Mouse (Mus musculus): ENCODE data around the gene Ilf3. TPM values are rescaled to one million over a fixed set of nuclear protein-coding genes. Genes with fewer than 3 reads are reported as not detected.

Gene Ilf3
- polyA plus RNA-seq, 1 experiment, result 44.2 TPM

DNA sequence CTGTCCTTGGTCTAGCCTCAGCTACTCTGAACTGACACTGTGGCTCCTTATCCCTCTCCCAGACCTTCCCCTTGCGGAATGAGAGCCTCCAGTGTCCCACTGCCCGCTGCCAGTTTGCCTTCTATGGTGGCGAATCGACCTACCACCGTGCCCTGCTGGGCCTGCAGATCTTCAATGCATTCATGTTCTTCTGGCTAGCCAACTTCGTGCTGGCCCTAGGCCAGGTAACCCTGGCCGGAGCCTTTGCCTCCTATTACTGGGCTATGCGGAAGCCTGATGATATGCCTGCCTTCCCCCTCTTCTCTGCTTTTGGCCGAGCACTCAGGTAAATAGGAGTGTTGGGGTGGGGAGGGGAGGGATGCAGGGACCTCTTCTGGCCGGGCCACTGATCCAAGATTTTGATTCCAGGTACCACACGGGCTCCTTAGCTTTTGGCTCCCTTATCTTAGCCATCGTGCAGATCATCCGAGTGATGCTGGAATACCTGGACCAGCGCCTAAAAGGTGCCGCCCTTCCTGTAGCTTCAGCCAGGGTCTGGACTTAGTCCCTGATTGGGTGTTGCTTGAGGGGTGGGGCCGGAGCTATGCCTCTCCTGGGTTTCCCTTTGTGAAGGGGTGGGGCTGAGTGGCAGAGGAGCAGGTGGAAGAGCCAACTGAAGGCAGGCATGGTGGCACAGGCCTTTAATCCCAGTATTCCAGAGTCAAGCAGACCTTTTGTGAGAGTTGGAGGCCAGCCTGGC is 20.9 kb upstream of the Ilf3 start:
- no peak for DNase-seq (ENCODE audit: low read depth)

DNA sequence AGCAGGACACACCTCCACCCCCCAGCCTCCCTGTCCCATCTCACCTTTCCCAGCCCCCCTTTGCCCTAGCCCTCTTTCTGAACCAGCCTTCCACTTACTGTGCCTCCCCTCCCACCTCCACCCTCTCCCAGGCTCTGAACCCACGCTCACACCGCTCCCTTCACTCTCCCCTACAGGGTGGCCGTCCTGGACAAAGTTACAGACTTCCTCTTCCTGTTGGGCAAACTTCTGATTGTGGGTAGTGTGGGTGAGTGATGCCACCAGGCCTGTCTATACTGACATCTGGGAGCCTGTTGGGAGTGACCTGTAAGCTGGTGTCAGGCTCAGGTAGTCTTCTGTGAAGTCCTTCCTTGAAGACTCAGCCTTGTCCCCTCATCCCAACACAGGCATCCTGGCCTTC is 19.5 kb upstream of the Ilf3 start:
- no peak for DNase-seq (ENCODE audit: low read depth)

DNA sequence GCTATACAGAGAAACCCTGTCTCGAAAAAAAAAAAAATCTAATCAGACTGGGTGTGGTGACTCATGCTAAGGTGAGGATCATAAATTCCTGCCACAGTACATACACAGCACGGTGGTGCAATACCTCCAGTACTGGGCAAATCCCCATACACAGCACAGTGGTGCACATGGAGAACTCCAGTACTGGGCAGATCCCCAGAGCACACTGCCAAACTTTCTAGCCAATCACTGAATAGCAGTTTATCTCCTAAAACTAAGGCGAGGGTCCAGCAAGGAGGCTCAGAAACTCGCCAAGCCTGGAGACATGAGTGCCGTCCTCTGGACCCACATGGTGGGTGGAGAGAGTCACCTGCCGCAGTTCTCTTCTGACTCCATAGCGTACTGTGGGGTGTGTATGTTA is 16.5 kb upstream of the Ilf3 start:
- DNase-seq (ENCODE audit: low read depth), result no peak

DNA sequence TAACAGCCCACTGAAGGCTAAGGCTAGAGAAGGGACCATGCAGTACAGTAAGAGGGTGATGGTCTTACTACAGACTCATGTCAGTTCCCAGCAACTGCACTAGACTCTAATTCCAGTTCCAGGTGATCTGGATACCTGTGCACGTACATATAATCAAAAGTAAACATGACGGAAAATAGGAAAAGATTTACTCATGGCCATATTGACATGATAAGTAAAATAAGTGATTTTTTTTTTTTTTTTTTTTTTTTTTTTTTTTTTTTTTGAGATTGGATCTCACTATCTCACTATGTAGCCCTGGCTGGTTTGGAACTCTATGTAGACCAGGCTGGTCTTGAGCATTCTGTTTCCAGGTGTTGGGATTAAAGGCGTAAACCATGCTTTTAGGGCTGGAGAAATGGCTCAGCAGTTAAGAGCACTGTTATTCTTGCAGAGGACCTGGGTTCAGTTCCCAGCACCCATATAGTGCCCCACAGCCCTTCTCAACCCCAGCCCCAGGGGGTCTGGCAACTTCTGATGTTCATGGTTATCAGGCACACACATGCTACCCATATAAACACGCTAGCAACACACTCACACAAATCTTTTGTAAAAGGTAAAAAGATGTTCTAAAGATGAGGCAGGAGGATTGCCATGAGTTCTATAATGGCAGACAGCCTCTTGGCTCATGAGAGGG is 15.8 kb upstream of the Ilf3 start:
- DNase-seq (ENCODE audit: low read depth), result no peak

DNA sequence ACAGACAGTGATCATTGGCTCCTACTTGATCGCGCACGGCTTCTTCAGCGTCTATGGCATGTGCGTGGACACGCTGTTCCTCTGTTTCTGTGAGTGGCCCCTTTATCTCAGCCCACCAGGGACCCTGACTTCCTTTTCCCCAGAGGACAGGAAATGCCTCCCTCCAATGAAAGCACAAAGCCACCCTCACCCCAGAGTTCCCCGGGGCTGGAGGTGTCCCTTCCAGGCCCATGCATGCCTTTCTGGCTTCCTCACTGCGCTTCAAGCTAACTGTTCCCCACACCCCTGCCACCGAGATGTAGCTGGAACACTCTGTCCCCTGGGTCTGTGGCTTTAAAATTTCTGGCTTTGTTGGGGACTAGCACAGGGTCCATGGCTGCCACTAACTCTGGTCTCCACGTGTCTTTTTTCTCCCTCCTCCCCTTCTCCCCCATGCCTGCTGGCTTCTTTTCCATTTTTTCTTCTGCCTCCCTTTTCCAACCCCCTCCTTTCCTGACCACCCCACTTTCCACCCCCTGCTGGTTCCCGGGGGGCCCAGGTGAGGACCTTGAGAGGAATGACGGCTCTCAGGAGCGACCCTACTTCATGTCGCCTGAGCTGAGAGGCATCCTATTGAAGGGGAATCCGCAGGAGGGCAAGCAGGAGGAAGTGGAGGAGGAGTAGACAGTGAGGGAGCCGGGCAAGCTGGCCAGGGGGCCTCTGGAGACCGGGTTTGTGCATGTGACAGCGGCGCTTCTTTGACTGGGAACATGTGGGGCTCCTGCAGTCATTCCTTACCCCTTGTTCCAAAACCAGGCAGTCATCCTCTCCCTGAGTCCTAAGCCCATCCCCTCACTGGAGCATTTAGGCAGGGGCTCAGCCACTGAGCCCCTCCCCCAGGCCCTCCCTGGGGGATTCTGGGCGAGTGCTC is 15.0 kb upstream of the Ilf3 start:
- DNase-seq (ENCODE audit: low read depth), result no peak

DNA sequence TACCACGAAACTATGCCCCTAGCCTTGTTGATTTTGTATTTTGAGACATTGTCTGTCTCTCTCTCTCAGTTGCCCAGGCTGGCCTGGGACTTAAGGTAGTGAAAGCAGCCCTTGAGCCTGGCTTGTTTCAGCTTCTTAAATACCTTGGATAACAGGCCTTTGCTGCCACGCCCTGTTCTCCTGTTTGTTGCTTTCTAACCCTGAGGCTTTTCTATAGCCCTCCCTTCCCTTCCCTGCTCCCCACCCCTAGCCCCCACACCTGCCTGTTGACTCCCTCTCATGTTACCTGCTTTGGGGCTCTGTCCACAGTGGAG is 14.3 kb upstream of the Ilf3 start:
- DNase-seq (ENCODE audit: low read depth), result no peak

DNA sequence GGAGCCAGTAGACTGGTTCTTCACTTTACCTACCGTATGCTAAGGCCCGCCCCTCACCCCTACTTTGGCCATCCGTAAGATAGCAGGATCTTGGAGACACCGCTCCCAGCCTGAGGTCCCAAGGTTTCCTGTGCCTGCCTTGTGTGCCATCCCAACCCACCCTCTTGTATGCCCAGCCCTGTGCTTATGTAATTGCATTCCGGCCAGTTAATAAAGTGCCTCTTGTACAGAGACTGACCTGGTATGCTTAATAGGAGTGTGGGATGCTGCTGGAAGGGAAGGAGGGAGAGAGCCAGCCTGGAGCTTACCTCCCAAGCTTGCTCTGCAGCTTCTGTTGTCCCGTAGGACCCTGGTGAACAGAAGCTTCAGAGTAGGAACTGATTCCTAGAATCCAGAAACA is 12.9 kb upstream of the Ilf3 start:
- no peak for DNase-seq (ENCODE audit: low read depth)

DNA sequence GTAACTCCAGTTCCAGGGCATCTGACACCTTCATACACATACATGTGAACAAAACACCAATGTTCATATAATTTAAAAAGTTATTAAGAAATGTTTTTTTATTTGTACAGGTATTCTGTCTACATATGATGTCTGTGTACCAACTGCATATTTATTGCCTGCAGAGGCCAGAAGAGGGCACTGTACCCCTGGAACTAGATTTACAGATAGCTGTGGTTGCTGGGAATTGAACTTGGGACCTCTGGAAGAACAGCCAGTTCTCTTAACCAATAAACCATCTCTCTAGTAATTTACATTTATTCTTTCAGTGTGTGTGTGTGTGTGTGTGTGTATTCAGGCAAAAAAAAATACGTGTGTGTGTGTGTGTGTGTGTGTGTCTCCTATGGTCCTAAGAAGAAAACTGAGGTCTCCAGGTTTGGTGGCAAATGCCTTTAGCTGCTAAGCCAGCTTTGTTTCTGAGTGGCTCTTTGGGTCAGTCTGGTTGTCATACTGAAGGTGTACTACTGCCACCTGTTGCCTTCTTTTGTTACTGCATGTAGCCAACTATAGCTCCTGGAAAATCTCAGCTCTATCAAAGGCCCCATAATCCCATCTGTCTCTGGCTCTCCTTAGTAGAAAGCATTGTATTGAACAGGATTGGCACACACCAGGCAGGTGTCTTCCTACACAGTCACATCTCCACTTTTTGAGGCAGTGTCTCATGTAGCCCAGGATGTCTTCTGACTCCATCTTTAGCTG is 10.5 kb upstream of the Ilf3 start:
- no peak for DNase-seq (ENCODE audit: low read depth)

DNA sequence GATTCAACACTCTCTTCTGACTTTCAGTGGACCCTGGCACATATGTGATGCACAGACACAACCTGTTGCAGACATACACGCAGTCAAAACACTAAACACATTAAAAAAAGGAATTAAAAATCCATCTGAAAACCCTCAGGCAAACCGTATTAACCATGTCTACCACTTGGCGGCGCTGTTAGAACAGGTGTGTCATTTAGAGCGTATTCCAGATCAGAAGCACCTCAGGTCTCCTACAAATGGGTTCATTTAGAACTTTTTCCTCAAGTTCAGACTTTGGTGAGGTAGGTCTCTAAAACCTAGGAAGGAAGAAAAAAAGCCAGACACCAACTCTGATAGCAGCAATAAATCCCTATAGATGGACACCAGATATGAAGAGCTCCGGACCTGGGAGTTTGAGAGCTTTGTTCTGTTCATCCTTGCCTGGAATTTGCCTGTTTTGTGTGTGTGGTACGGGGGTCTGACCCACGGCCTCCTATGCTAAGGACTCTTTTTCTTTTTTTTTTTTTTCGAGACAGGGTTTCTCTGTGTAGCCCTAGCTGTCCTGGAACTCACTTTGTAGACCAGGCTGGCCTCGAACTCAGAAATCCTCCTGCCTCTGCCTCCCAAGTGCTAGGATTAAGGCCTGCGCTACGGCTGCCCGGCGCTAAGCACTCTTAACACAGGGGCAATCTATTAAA is 990 bp upstream of the Ilf3 start:
- DNase-seq (ENCODE audit: low read depth), result no peak

DNA sequence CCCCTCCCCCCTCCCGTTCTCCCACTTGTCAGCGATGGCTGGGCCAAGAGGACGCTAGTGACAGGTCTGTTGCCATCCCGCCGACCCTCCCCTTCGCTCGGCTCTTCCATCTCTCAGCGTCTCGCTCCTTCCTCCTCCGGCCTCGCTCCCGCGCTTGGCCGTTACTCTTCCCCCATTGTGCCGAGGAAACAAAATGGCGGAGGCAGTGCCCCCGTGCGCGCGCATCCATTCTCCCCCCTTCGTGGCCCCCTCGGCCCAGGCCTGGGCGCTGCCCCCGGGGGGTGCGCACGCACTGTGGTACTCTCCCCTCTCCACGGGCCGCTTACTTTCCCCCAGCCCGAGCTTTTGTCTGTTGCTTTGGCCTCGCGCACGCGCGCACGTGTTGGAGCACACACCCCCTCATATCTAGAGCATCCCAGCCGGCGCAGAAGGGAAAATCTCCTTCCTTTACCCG is 487 bp downstream of the Ilf3 start:
- DNase-seq (ENCODE audit: low read depth), result no peak

DNA sequence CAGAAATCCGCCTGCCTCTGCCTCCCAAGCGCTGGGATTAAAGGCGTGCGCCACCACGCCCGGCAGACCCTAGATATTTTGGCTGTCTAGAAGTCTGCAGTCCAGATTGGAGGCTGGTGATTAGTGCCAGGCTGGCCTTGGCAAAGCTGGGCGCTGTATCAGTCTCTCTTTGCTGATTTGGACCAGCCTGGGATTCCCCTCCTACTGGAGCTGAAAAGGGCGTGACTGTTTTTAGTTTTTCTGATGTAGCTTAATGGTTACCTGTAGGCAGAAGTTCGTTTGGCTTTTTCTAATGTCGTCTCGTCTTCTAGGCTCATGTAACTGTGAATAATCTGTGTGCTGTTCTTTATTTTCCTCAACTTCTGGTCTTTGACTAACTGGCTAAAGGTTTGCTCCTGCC is 1.4 kb downstream of the Ilf3 start:
- no peak for DNase-seq (ENCODE audit: low read depth)

DNA sequence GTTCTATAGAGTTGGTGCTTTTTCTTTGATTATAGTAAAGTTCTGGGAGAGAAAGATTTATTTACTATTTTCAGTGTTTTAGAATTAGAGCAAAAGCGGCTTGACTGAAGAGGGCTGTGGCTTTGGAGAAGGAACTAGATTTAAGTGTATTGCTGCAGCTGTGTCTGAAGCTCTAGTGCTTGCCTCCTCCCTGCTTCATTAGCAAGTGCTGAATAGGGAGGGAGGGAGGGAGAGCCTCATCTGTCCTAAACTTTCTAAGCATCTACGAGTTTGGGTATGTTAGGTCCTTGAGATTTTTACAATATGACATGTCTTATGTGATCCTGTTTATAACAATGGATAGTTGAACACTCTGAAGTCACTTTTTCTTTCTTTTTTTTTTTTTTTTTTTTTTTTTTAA is 3.2 kb downstream of the Ilf3 start:
- DNase-seq (ENCODE audit: low read depth), result no peak

DNA sequence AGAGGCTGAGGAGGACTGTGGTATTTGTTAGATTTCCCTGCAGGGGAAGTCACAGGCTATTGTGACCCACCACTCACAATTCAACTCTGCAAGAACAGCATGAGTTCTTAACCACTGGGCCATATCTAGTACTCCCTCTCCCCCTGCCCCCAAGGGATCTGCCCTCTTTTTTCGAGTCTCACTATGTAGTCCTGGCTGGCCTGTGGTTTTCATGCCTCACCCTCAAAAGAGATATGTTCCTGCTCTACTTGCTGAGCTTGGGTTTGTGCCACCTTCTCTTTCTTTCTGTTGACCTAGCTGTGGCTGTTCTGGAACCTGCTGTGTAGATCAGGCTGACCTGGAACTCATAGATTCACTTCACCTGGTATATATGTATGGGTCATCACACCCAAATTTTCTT is 4.8 kb downstream of the Ilf3 start:
- DNase-seq (ENCODE audit: low read depth), result no peak

DNA sequence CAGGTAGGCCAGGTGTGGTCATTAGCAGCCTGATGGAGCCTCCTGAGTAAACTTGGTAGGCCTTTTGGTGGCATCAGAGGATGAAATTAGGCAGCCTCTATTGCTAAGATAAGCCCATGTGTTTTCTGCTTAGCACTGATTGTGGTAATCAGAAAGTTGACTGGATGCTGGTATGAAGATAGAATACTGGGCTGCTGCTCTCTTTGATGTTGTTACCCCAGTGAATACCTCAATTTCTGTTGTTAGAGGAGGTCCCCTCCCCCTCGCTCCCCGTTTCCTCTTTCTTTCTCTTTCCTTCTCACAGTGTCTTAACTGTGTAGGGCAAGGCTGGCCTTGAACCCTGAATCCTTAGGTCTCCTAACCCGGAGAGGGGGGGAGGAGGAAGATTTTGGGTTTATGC is 11.5 kb downstream of the Ilf3 start:
- DNase-seq (ENCODE audit: low read depth), result no peak

DNA sequence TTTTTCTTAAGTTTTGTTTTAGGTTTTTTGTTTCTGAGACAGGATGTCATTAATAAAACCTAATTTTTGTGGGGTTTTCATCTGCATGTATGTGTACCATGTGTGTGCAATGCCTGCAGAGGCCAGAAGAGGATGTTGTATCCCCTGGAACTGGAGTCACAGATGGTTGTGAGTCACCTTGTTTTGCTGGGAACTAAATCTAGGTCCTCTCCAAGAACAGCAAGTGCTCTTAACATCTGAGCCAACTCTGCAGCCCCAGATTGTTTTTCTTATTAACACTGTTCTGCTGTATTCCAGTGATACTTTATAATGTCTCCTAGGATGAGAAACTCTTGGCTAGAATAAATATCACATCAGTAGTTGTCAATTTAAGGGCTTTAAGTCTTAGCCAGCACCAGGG is 13.2 kb downstream of the Ilf3 start:
- DNase-seq (ENCODE audit: low read depth), result no peak

DNA sequence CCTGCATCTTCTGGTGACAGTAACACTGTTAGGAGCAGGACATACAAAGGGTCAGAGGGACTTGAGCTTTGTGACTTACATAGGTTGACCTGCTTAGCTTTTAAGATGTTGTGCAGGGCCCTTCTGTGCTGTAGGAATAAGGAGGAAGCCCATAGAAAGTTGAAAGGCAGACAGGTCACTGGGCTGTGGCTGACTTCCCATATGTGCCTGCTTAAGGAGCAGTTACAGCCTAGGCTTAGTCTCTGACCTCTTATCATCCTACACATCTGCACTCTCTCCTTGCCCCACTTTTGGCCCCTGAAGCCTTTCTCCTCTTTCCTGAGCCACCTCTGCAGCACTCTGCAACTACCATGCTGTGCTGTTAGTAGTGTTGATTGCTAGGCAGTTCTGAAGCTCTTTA is 16.3 kb downstream of the Ilf3 start:
- no peak for DNase-seq (ENCODE audit: low read depth)

DNA sequence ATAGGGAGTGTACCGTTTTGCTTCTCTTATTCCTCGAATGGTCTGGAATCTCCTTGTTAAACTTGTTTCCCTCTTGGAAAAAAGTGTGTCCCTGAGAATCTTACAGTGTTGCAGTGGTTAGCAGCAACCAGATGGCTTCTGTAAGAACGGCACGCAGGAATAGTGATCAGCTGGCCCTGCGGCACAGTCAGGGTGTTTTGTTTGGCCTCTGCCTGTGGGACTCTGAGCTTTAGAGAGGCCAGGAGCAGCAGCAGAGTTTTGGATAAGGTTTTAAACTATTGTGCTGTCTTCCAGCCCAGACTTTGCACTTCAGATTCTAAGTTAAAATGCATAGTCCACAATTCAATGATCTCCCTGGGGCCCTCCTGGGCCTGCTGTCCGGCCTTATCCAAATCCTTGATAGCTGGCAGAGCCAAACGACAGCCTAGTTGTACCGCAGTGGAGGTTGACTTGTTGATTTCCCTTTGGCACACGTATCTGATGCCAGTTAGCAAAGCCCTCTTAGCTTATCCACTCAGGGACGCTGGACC is 25.0 kb downstream of the Ilf3 start:
- no peak for DNase-seq (ENCODE audit: low read depth)

DNA sequence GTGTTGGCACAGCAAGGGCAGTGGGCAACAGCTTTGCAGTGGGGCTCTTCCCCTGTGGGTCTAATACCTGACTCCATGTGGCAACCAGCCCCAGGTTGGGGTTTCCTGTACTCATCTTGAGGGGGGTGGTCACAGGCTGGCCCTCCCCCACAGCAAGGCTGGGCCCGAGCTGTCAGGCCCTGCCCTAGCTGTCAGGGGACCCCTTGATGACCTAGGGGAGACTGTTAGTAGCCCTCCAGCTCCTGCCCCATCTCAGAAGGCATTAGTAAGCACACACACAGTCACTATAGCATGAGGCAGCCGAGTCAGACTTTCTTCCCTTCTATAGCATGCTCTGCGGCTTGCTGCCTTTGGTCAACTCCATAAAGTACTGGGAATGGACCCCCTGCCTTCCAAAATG is 28.0 kb downstream of the Ilf3 start:
- DNase-seq (ENCODE audit: low read depth), result no peak

DNA sequence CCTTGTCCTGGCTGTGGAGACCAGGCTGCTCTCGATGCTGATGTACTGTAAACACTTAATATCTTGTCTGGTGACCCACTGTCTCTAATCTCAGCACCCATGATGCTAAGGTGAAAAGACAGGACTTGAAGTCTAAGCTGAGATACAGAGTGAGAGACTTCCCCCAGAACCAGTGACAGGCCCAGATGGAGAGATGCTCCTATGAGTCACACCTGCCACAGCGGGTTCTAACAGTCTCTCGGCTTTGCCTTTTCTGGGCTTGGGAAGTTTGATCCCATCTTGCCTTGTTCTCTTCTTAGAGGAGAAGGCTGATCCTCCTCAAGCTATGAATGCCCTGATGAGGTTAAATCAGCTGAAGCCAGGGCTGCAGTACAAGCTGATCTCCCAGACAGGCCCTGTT is 29.5 kb downstream of the Ilf3 start:
- no peak for DNase-seq (ENCODE audit: low read depth)

DNA sequence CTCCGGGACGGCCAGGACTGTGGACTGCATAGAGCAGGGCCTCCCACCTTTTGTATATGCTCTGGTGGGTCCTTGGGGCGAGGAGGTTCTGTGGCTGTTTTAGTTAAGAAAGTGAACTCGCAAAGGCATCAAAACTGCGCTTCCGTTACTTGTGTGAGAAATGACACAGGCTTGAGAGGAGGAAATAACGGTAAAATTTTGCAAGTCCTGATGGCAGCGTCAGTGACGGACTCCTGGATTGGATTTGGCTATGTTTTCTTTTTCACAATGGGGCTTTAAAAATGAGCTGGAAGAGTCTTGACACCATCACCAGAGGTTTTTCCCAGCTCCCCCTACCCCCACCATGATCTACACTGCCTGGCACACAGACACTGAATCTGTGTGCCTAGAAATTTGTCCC is 33.4 kb downstream of the Ilf3 start:
- no peak for DNase-seq (ENCODE audit: low read depth)

DNA sequence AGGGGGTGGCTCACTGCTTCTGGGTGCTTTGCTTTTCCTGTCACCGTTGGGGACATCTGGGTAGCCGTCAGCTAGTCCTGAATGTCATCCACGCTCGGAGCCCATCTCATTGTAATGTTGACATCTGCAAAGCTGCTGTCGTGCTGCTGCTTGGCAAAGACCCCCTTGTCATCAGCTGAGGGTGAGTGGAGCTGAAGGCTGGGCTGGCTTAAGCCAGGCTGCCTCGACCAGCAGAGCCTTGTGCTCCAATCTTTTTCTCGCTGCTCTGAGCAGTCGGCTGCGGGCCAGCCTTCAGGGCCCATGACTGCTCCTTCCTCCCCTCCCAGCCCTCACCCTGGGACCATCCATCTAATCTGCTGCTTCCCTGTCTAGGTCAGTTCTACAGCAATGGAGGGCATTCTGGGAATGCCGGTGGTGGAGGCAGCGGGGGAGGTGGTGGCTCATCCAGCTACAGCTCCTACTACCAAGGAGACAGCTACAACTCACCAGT is 35.1 kb downstream of the Ilf3 start:
- no peak for DNase-seq (ENCODE audit: low read depth)
